9 mouse cellular contexts compared by ENCODE assay signal in genomic region chr12:53292508-53293300, GRCm38 (mm10). TPM values are rescaled to one million over a fixed set of nuclear protein-coding genes. Genes with fewer than 3 reads are reported as not detected.
DNase-seq lines count a peak whose midpoint lies in the region; ATAC-seq and TF ChIP-seq lines count a peak whose summit lies in the region.
"Had no signal": no experiment of that assay in that cellular context is flagged by ENCODE, and none has a peak within 500 bp of the region (broad histone marks: within the 10 kb centered on the region; RNA-seq: fewer than 3 reads in every experiment).

No protein-coding gene starts in this region.

- no peaks in the 10 kb centered on the region for H3K36me3 ChIP-seq in limb, embryonic 11.5 days (ENCODE audit: control insufficient read depth, insufficient read depth, low read length)
- H3K36me3 ChIP-seq in limb, embryonic 10.5 days, result no peaks in the 10 kb centered on the region
- no peaks in the 10 kb centered on the region for H3K36me3 ChIP-seq in embryonic facial prominence, embryonic 15.5 days
- no peaks in the 10 kb centered on the region for H3K36me3 ChIP-seq in liver, postnatal 0 days (replicated peaks; ENCODE audit: insufficient read depth, low read length)

- DNase-seq in limb, embryonic 11.5 days (ENCODE audit: low spot score), result peak; percentile 26
- DNase-seq in limb, embryonic 10.5 days (ENCODE audit: low spot score), result no peak
- peak in 1 of 2 experiments; percentile 16 for DNase-seq in layer of hippocampus, adult 2 months (ENCODE audit: low spot score in 2 of 2)
- DNase-seq in retina, embryonic 14.5 days (ENCODE audit: low spot score), result peak; percentile 48
- no peak for DNase-seq in liver, postnatal 0 days
- no peak for DNase-seq in kidney, adult 18-20 months
- DNase-seq in frontal cortex, postnatal 25 days (ENCODE audit: low spot score in 2 of 2), result no peak

- H3K4me3 ChIP-seq in limb, embryonic 11.5 days (ENCODE audit: low read depth, low read length), result no peak overlapping the region
- no peak overlapping the region for H3K4me3 ChIP-seq in limb, embryonic 10.5 days
- no peak overlapping the region for H3K4me3 ChIP-seq in embryonic facial prominence, embryonic 15.5 days (replicated peaks)
- H3K4me3 ChIP-seq in layer of hippocampus, adult 2 months, result no peak overlapping the region
- no peak overlapping the region for H3K4me3 ChIP-seq in liver, postnatal 0 days (ENCODE audit: low read depth, low read length)

- no peaks in the 10 kb centered on the region for H3K4me1 ChIP-seq in limb, embryonic 11.5 days (ENCODE audit: control insufficient read depth, insufficient read depth, low read length)
- H3K4me1 ChIP-seq in limb, embryonic 10.5 days, result peaks cover 7% of the 10 kb centered on the region
- 0 out of 2 replicates have a peak, but pooled peaks cover 3% of the 10 kb centered on the region for H3K4me1 ChIP-seq in embryonic facial prominence, embryonic 15.5 days
- H3K4me1 ChIP-seq in liver, postnatal 0 days (ENCODE audit: insufficient read depth), result no peaks in the 10 kb centered on the region

- TF ChIP-seq CTCF in layer of hippocampus, adult 2 months (conservative IDR thresholded peaks at IDR 0.05), result no peak
- no peak for TF ChIP-seq CTCF in liver, postnatal 0 days (IDR thresholded peaks at IDR 0.05; ENCODE audit: low read depth)

- no peaks in the 10 kb centered on the region for H3K27me3 ChIP-seq in limb, embryonic 11.5 days (ENCODE audit: control insufficient read depth, insufficient read depth, low read length)
- H3K27me3 ChIP-seq in limb, embryonic 10.5 days (ENCODE audit: low read depth, poor library complexity, severe bottlenecking), result no peaks in the 10 kb centered on the region
- no peaks in the 10 kb centered on the region for H3K27me3 ChIP-seq in embryonic facial prominence, embryonic 15.5 days
- no peaks in the 10 kb centered on the region for H3K27me3 ChIP-seq in liver, postnatal 0 days (ENCODE audit: insufficient read depth, low read length)

- ATAC-seq in limb, embryonic 11.5 days (ENCODE audit: insufficient number of reproducible peaks, low FRiP score, low TSS enrichment, low read depth), result 0 out of 2 replicates have a peak, but pooled peaks have one; percentile 60
- 0 out of 2 replicates have a peak, but pooled peaks have one; percentile 43 for ATAC-seq in embryonic facial prominence, embryonic 15.5 days (ENCODE audit: insufficient number of reproducible peaks, low FRiP score, low TSS enrichment, low read depth)
- no peak for ATAC-seq in liver, postnatal 0 days

- H3K27ac ChIP-seq in limb, embryonic 11.5 days (replicated peaks; ENCODE audit: low read depth, low read length), result no peak overlapping the region
- H3K27ac ChIP-seq in limb, embryonic 10.5 days, result no peak overlapping the region; the same call in 1 of the 2 replicates
- H3K27ac ChIP-seq in embryonic facial prominence, embryonic 15.5 days (replicated peaks), result peak overlapping the region; percentile 51
- peak overlapping the region; percentile 84 for H3K27ac ChIP-seq in layer of hippocampus, adult 2 months
- no peak overlapping the region for H3K27ac ChIP-seq in liver, postnatal 0 days (ENCODE audit: low read depth)

- H3K4me2 ChIP-seq in limb, embryonic 11.5 days (ENCODE audit: low read depth, severe bottlenecking), result no peak overlapping the region
- H3K4me2 ChIP-seq in embryonic facial prominence, embryonic 15.5 days (replicated peaks), result 0 out of 2 replicates have a peak overlapping the region, but pooled peaks have one; percentile 8
- H3K4me2 ChIP-seq in liver, postnatal 0 days (ENCODE audit: low read depth, low read length), result no peak overlapping the region

- TF ChIP-seq EP300 in liver, postnatal 0 days (IDR thresholded peaks at IDR 0.05; ENCODE audit: low read depth), result no peak

- no peak overlapping the region for H3K9ac ChIP-seq in limb, embryonic 11.5 days (ENCODE audit: low read length)
- no peak overlapping the region for H3K9ac ChIP-seq in embryonic facial prominence, embryonic 15.5 days
- H3K9ac ChIP-seq in liver, postnatal 0 days (replicated peaks), result no peak overlapping the region

- WGBS in limb, embryonic 11.5 days, result 77% methylated on average over 17 of the region's 17 CpGs
- 84% methylated on average over 17 of the region's 17 CpGs for WGBS in limb, embryonic 10.5 days
- WGBS in embryonic facial prominence, embryonic 15.5 days, result 19% methylated on average over 17 of the region's 17 CpGs
- 77% methylated on average over 17 of the region's 17 CpGs for WGBS in liver, postnatal 0 days (ENCODE audit: insufficient replicate concordance)

- no peaks in the 10 kb centered on the region for H3K9me3 ChIP-seq in limb, embryonic 11.5 days (ENCODE audit: control insufficient read depth, low read length)
- no peaks in the 10 kb centered on the region for H3K9me3 ChIP-seq in limb, embryonic 10.5 days (replicated peaks)
- no peaks in the 10 kb centered on the region for H3K9me3 ChIP-seq in embryonic facial prominence, embryonic 15.5 days (replicated peaks)
- H3K9me3 ChIP-seq in liver, postnatal 0 days (ENCODE audit: low read length), result no peaks in the 10 kb centered on the region

RNA-seq across cellular contexts. Expression of gene Npas3, which starts 44.2 kb away (rescaled TPM):
- 1.8 and 2.3 TPM in 2 replicates for polyA plus RNA-seq in limb, embryonic 11.5 days (2014; fragmentation: Nextera tagmentation; extraction: Ambion mirVana)
- polyA plus RNA-seq in limb, embryonic 10.5 days (2016; fragmentation: Nextera tagmentation; extraction: Ambion mirVana), result 0.90 and 0.91 TPM in 2 replicates
- polyA plus RNA-seq in embryonic facial prominence, embryonic 15.5 days (2015; fragmentation: Nextera tagmentation; extraction: Ambion mirVana), result 3.5 and 4.1 TPM in 2 replicates
- total RNA-seq in layer of hippocampus, adult 2 months (2021), result 10 to 100 TPM; 22.9 to 29.1 TPM
- polyA plus RNA-seq in liver, postnatal 0 days (2015; fragmentation: Nextera tagmentation; extraction: Ambion mirVana), result 0.08 TPM in 2 replicates
- total RNA-seq: hematopoietic stem cell, adult 5-6 weeks had no signal

Comparison
In these comparisons a context has a peak if more than half of its experiments do, and no peak if none do; other contexts are left out.
1. DNase-seq: peak in limb, embryonic 11.5 days (single experiment) and retina, embryonic 14.5 days (single experiment); none in limb, embryonic 10.5 days (single experiment), liver, postnatal 0 days (single experiment), kidney, adult 18-20 months (single experiment) and frontal cortex, postnatal 25 days (0 of 2).
2. H3K27ac ChIP-seq: peak in embryonic facial prominence, embryonic 15.5 days (single experiment) and layer of hippocampus, adult 2 months (single experiment); none in limb, embryonic 11.5 days (single experiment), limb, embryonic 10.5 days (single experiment) and liver, postnatal 0 days (single experiment).